Mouse (Mus musculus): ENCODE results near the gene Opn4. TPM values are rescaled to one million over a fixed set of nuclear protein-coding genes. Genes with fewer than 3 reads are reported as not detected.

Gene Opn4
- polyA plus RNA-seq, 1 experiment from 2014 or later, result not detected

DNA sequence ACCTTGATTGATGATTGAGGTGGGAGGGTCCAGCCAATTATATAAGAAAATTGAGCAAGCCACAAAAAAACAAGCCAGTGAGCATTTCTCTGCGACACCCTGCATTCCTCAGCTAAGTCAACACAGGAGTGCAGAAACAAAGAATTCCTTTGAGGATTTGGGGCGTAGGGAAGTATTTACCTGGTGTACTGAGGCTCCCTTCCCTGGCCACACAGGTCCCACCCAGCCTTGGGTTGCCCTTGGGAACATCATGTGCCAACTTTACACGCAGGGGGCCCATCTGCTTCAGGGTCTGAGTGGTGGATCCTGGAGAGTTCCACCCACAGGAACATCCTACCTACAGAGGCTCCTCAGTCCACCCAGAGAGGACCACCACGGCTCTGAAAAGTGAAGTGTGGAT, 15.7 kb upstream of the Opn4 start:
- Histone ChIP-seq H3K4me3 (no peak overlapping the region), H3K36me3 (no peaks in the 10 kb centered on the region), H3K9ac (no peak overlapping the region), H3K27ac (replicated peaks) (no peak overlapping the region), H3K4me2 (no peak overlapping the region), H3K27me3 (peaks cover 18% of the 10 kb centered on the region; the same call in 1 of the 2 replicates), H3K9me3 (no peaks in the 10 kb centered on the region), H3K4me1 (replicated peaks) (peaks cover 5% of the 10 kb centered on the region)
- WGBS, result 60% methylated on average over 4 of the region's 4 CpGs
- ATAC-seq (ENCODE audit: low FRiP score, low read depth), result peak; percentile 29; the same call in 1 of the 2 replicates

GRCm38 (mm10) chr14:34615082-34615481, 15.1 kb upstream of the Opn4 start:
- no peaks in the 10 kb centered on the region for H3K36me3 ChIP-seq
- ATAC-seq (ENCODE audit: low FRiP score, low read depth), result no peak
- H3K4me3 ChIP-seq, result peak overlapping the region; percentile 15; the same call in 1 of the 2 replicates
- WGBS, result 2% methylated on average over 13 of the region's 13 CpGs
- H3K9ac ChIP-seq, result no peak overlapping the region
- H3K4me1 ChIP-seq (replicated peaks), result peaks cover 5% of the 10 kb centered on the region
- peaks cover 18% of the 10 kb centered on the region; the same call in 1 of the 2 replicates for H3K27me3 ChIP-seq
- H3K27ac ChIP-seq (replicated peaks), result no peak overlapping the region
- no peaks in the 10 kb centered on the region for H3K9me3 ChIP-seq
- peak overlapping the region; percentile 47 for H3K4me2 ChIP-seq

GRCm38 (mm10) chr14:34614551-34614950, 14.6 kb upstream of the Opn4 start:
- Histone ChIP-seq H3K9me3 (no peaks in the 10 kb centered on the region), H3K36me3 (no peaks in the 10 kb centered on the region), H3K27me3 (peaks cover 18% of the 10 kb centered on the region; the same call in 1 of the 2 replicates), H3K9ac (no peak overlapping the region), H3K4me2 (peak overlapping the region; percentile 47), H3K4me1 (replicated peaks) (peaks cover 5% of the 10 kb centered on the region), H3K27ac (replicated peaks) (no peak overlapping the region), H3K4me3 (0 out of 2 replicates have a peak overlapping the region, but pooled peaks have one; percentile 15)
- WGBS, result 12% methylated on average over 15 of the region's 15 CpGs
- ATAC-seq (ENCODE audit: low FRiP score, low read depth), result no peak

- no peaks in the 10 kb centered on the region for H3K9me3 ChIP-seq
- peaks cover 18% of the 10 kb centered on the region; the same call in 1 of the 2 replicates for H3K27me3 ChIP-seq
- no peak overlapping the region for H3K9ac ChIP-seq
- no peaks in the 10 kb centered on the region for H3K36me3 ChIP-seq
- WGBS, result 65% methylated on average over 6 of the region's 6 CpGs
- H3K4me3 ChIP-seq, result no peak overlapping the region
- H3K4me2 ChIP-seq, result no peak overlapping the region
- no peak overlapping the region for H3K27ac ChIP-seq (replicated peaks)
- peaks cover 5% of the 10 kb centered on the region for H3K4me1 ChIP-seq (replicated peaks)
- ATAC-seq (ENCODE audit: low FRiP score, low read depth), result no peak
These were observed 13.6 kb upstream of the Opn4 start for GRCm38 (mm10) chr14:34613523-34613922.

DNA sequence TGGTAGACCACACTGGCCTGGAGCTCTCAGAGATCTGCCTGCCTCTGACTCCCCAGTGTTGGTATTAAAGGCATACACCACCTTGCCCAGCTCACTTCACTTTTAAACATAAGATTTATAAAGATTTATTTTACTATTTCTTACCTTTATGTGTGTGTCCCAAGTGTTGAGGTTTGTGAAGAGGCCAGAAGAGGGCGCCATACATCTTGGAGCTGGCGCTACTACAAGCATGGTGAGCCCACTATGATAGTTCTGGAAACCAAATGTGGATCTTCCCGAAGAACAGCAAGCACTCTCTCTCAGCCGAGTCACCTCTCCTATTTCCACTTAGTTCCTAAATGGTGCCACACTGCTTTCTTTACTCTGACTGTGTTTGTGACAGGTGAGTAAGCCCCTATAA, 12.3 kb upstream of the Opn4 start:
- WGBS, result 51% methylated on average over 4 of the region's 4 CpGs

DNA sequence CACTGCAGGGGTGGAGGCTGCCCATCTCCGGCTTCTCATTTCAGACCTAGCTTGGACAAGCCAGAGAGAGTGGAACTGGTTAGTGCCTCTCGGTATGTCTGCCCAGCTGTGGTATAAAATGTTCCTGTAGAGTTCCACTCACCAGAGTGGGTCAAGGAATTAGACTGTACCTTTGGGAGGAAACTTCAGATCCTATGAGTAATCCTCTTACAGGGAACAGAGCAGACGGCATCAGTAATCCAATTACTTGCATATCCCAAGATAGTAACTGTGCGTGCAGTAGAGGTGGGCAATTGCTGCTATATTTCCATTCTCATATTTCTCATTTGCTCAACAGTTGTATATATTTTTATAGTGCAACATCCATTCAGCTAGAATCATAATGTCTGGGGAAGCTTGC, 11.6 kb upstream of the Opn4 start:
- ATAC-seq (ENCODE audit: low FRiP score, low read depth), result no peak

More for the DNA sequence above, 12.3 kb upstream of the Opn4 start:
- Histone ChIP-seq H3K36me3 (no peaks in the 10 kb centered on the region), H3K9ac (no peak overlapping the region), H3K4me2 (no peak overlapping the region), H3K27ac (replicated peaks) (no peak overlapping the region), H3K4me1 (replicated peaks) (peaks cover under 1% of the 10 kb centered on the region), H3K4me3 (no peak overlapping the region), H3K9me3 (no peaks in the 10 kb centered on the region), H3K27me3 (peaks cover 15% of the 10 kb centered on the region; the same call in 1 of the 2 replicates)
- no peak for ATAC-seq (ENCODE audit: low FRiP score, low read depth)

GRCm38 (mm10) chr14:34601910-34602309, 2.0 kb upstream of the Opn4 start:
- 97% methylated on average over 7 of the region's 7 CpGs for WGBS
- Histone ChIP-seq H3K27me3 (no peaks in the 10 kb centered on the region), H3K36me3 (no peaks in the 10 kb centered on the region), H3K4me3 (no peak overlapping the region), H3K4me2 (no peak overlapping the region), H3K9ac (no peak overlapping the region), H3K27ac (replicated peaks) (no peak overlapping the region), H3K4me1 (replicated peaks) (no peaks in the 10 kb centered on the region), H3K9me3 (no peaks in the 10 kb centered on the region)
- ATAC-seq (ENCODE audit: low FRiP score, low read depth), result no peak

More for the DNA sequence above, 11.6 kb upstream of the Opn4 start:
- no peak overlapping the region for H3K27ac ChIP-seq (replicated peaks)
- H3K36me3 ChIP-seq, result no peaks in the 10 kb centered on the region
- WGBS, result 80% methylated on average over 4 of the region's 4 CpGs
- no peaks in the 10 kb centered on the region for H3K9me3 ChIP-seq
- H3K4me1 ChIP-seq (replicated peaks), result no peaks in the 10 kb centered on the region; the same call in 1 of the 2 replicates
- no peak overlapping the region for H3K4me3 ChIP-seq
- H3K27me3 ChIP-seq, result peaks cover 15% of the 10 kb centered on the region; the same call in 1 of the 2 replicates
- H3K9ac ChIP-seq, result no peak overlapping the region
- no peak overlapping the region for H3K4me2 ChIP-seq

DNA sequence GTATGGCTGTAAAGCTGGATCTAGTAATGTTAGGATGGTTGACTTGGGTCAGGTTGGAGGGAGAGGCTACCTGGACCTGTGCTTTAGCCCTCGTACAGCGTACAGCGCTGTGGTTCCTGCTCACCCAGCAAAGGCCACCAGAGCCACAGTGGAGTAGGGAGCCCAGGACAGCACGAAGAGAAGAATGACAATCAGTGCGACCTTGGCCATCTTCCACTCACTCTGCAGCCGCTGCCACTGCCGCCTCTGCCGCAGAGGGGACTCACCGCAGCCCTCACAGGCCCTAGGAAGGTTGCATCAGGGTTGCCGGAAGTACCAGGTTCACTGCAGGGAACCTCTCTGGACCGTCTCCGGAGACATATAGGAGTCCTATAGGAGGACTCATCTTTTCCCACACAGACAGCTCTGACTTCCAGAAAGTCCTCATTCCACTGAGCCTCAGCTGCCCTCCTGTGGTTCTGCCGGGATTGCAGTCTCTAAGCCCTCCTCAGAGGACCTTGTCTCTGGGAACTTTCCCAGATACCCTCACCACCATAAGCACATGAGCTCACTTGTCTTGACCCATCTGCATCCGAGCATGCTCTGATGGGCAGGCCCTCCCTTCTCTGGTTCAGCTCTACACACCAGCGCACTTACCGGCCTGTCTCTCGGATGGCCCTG, 4.2 kb downstream of the Opn4 start:
- H3K4me3 ChIP-seq, result no peak overlapping the region
- H3K27ac ChIP-seq (replicated peaks), result no peak overlapping the region
- no peaks in the 10 kb centered on the region for H3K36me3 ChIP-seq
- H3K27me3 ChIP-seq, result no peaks in the 10 kb centered on the region
- H3K4me1 ChIP-seq (replicated peaks), result no peaks in the 10 kb centered on the region
- no peak for ATAC-seq (ENCODE audit: low FRiP score, low read depth)
- H3K9me3 ChIP-seq, result no peaks in the 10 kb centered on the region
- H3K9ac ChIP-seq, result no peak overlapping the region
- 86% methylated on average over 17 of the region's 17 CpGs for WGBS
- H3K4me2 ChIP-seq, result no peak overlapping the region

DNA sequence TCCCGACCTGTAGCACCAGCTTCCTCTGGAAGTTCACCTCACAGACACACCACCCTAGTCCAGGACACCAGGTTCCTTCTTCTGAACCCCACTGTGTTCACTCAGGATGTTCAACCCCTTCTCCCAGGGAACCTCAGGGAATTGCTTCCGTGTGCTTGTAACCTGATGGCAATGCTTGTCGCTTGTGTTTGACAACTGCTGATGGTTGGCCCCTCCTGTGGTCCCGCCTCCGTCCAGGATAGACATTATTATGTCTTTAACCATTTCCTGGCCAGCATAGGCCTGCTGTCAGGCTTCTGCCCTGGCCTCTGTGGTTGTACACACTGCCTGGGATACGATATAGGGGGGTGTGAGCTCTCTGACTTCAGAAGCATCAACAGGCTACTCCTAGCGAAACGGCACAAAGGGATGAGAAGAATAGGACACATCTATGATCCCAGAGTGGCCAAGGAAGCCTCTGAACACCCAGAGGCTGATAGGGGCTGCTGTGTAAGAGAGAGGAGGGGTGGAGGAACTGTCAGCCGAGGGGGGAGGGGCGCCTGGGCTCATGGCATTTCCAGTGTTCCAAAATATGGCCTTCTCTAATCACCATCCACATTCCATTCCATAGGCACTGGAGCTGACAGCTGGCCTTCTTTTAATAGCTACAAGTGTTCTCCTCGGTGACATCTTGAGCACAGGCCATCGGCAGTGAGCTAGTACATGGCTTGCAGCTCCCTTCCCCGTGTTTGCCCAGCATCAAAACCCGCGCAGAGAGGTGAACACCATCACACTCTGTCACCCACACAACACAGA, 8.0 kb downstream of the Opn4 start:
- ATAC-seq (ENCODE audit: low FRiP score, low read depth), result no peak
- no peaks in the 10 kb centered on the region for H3K36me3 ChIP-seq
- H3K4me3 ChIP-seq, result no peak overlapping the region
- 81% methylated on average over 15 of the region's 15 CpGs for WGBS
- no peak overlapping the region for H3K4me2 ChIP-seq
- H3K9ac ChIP-seq, result no peak overlapping the region
- H3K27me3 ChIP-seq, result no peaks in the 10 kb centered on the region
- no peaks in the 10 kb centered on the region for H3K9me3 ChIP-seq
- no peak overlapping the region for H3K27ac ChIP-seq (replicated peaks)
- H3K4me1 ChIP-seq (replicated peaks), result no peaks in the 10 kb centered on the region

GRCm38 (mm10) chr14:34590743-34591675, 8.9 kb downstream of the Opn4 start:
- Histone ChIP-seq H3K36me3 (no peaks in the 10 kb centered on the region), H3K9ac (no peak overlapping the region), H3K4me2 (peak overlapping the region; percentile 7; the same call in 1 of the 2 replicates), H3K9me3 (no peaks in the 10 kb centered on the region), H3K27me3 (no peaks in the 10 kb centered on the region), H3K4me3 (no peak overlapping the region), H3K27ac (replicated peaks) (no peak overlapping the region), H3K4me1 (replicated peaks) (no peaks in the 10 kb centered on the region)
- ATAC-seq (ENCODE audit: low FRiP score, low read depth), result no peak
- 57% methylated on average over 24 of the region's 24 CpGs for WGBS

- no peak for ATAC-seq (ENCODE audit: low FRiP score, low read depth)
- WGBS, result 85% methylated on average over 5 of the region's 5 CpGs
These were observed 9.8 kb downstream of the Opn4 start for GRCm38 (mm10) chr14:34590017-34590570.

More at GRCm38 (mm10) chr14:34590017-34590570, 9.8 kb downstream of the Opn4 start:
- Histone ChIP-seq H3K36me3 (no peaks in the 10 kb centered on the region), H3K27ac (replicated peaks) (no peak overlapping the region), H3K9ac (no peak overlapping the region), H3K4me3 (no peak overlapping the region), H3K4me1 (replicated peaks) (no peaks in the 10 kb centered on the region), H3K27me3 (no peaks in the 10 kb centered on the region), H3K9me3 (no peaks in the 10 kb centered on the region), H3K4me2 (no peak overlapping the region)
